Mouse (Mus musculus): ENCODE data around the gene Foxp2.
A peak's percentile ranks its signal among the peaks of the same experiment; 100 is the strongest.

Foxp2 gene

DNA sequence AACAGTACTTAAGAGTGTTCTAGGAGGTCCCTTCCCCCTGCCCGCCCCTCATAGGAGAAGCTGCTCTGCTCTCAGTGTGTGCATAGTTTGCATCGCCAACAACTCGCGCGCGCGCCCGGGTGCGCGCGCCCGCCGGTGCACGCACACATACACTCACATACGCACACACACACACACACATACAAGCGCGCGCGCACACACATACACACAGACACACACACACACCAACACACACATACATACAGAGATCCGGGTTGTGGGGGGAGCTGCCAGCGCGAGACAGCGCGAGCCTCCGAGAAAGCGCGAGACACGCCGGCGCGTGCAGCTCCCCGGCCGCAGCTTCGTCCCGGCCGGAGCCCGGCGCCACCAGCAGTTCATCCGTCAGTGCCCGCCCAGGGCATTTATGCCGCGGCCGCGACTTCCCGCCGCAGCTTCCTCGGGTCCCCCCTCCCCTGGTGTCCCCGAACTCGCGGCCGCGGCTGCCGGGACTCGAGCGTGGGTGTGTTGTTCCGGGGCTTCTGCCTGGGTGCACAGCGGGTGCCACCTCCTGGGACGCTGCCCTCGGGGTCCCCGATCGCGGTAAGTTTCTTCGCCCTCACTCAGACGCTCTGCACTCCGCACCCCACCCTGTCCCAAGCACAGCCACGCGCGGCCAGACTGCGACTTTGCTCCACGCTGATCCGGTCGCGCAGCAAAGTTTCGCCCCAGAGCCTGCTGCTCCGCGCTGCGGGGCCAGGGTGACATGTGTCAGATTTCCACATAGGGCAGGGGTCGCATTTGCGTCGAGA lies at the start of gene Foxp2:
TSS of gene Foxp2 (plus strand) at position 167 of the 788 bp plus-strand sequence.
- DNase-seq (ENCODE audit: low spot score) = no peak

DNA sequence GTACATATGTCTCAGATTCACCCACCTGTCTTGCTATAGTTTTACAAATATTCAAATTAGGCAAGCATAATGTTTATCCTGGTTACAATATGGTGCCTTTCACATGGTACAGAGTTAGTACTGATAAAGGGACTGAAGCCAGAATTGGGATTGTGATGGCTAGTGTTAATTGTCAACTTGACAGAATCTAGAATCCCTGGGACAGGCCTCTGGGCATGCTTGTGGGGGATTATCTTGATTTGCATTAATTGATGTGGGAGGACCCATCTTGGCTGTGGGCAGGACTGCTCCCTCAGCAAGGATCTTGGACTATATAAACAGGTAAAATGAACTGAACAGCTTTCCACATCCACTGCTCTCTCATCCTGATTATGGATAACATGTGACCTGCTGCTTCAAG lies 15.9 kb upstream of the Foxp2 start:
- DNase-seq (ENCODE audit: low spot score) = no peak

- no peak for DNase-seq (ENCODE audit: low spot score)
Observed at GRCm38 (mm10) chr6:14897028-14897427, 4.1 kb upstream of the Foxp2 start.

GRCm38 (mm10) chr6:14898096-14898855 lies 2.9 kb upstream of the Foxp2 start:
- no peak for DNase-seq (ENCODE audit: low spot score)

- DNase-seq (ENCODE audit: low spot score) = no peak
Observed at GRCm38 (mm10) chr6:14899021-14899610, 2.0 kb upstream of the Foxp2 start.

GRCm38 (mm10) chr6:14899936-14900578 lies 1.1 kb upstream of the Foxp2 start:
- no peak for DNase-seq (ENCODE audit: low spot score)

- peak; percentile 31 for DNase-seq (ENCODE audit: low spot score)
Observed at GRCm38 (mm10) chr6:14900579-14901021, 549 bp upstream of the Foxp2 start.

GRCm38 (mm10) chr6:14901971-14902670 lies 972 bp downstream of the Foxp2 start:
- DNase-seq (ENCODE audit: low spot score) = no peak

GRCm38 (mm10) chr6:14903271-14903965 lies 2.3 kb downstream of the Foxp2 start:
- no peak for DNase-seq (ENCODE audit: low spot score)

DNA sequence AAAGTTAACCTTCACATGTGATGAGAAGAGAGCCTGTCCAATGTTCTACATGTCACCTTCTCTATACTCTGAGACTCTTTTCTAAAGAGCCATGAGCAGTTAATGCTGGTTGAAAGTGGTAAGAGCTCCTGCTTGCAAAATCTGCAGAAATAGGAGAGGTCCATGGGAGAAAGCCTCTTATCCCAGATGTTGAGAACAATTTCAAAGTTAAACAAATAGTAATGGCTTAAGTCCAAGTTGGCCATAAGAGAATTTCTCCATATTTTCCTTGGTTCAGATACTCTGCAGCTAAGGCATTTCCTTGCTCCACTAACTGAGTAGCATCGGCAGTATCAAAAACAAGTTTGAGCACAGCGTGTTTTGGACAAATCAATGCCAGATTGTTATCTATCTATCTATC lies 13.9 kb downstream of the Foxp2 start:
- no peak for DNase-seq (ENCODE audit: low spot score)

DNA sequence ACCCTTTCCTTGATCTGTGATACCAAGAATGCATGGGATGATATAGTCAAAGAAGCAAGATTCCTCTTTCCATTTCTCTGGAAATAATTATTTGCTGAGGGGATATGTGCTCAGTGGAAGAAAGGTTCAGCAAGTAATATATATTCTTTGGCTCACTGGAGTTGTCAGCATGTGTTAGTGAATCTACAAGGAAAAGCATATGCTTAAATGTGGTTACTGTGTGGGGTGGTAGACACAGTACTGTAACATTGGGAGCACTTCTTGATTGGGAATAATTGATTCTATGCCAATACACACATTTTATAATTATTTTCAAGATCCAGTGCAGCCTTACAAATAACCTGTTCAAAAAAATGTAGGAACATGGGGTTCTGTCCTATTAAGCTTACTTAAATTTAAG lies 21.6 kb downstream of the Foxp2 start:
- no peak for DNase-seq (ENCODE audit: low spot score)

- DNase-seq (ENCODE audit: low spot score) = no peak
Observed at GRCm38 (mm10) chr6:14924976-14925489, 23.9 kb downstream of the Foxp2 start.

- DNase-seq (ENCODE audit: low spot score) = no peak
Observed at GRCm38 (mm10) chr6:14951060-14951459, 49.9 kb downstream of the Foxp2 start.

GRCm38 (mm10) chr6:14952731-14953130 lies 51.6 kb downstream of the Foxp2 start:
- no peak for DNase-seq (ENCODE audit: low spot score)

- DNase-seq (ENCODE audit: low spot score) = no peak
Observed at GRCm38 (mm10) chr6:14977042-14977441, 75.9 kb downstream of the Foxp2 start.

DNA sequence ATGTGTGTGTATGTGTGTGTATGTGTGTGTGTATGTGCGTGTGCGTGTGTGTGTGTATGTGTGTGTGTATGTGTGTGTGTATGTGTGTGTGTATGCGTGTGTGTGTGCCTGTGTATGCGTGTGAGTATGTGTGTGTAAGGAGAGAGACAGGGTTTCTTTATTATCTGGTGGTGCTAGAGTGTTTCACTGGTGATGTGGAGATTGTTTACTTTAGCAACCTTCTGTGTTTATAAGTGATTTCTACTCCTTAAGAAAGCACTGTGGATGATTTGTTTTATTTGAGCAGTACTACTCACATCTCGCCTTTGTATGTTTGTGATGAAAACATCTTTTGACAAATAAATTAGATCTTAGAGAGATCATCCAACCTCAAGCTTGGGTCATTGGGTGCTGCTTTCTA lies 77.1 kb downstream of the Foxp2 start:
- no peak for DNase-seq (ENCODE audit: low spot score)

DNA sequence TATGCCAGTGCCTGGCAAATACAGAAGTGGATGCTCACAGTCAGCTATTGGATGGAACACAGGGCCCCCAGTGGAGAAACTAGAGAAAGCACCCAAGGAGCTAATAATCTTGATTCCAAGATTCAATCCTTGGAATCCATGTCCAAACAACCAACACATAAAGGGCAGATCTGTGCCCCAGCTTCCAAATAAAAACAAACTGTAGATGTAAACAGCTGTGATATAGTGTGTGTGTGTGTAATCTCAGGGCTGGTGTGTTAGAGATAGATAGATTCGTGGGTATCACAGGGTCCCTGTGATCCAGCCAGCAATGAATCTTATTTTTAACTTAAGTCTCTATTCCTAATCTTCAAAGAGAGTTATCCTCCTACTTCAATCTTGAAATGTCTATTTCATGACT lies 107.0 kb downstream of the Foxp2 start:
- DNase-seq (ENCODE audit: low spot score) = no peak

DNA sequence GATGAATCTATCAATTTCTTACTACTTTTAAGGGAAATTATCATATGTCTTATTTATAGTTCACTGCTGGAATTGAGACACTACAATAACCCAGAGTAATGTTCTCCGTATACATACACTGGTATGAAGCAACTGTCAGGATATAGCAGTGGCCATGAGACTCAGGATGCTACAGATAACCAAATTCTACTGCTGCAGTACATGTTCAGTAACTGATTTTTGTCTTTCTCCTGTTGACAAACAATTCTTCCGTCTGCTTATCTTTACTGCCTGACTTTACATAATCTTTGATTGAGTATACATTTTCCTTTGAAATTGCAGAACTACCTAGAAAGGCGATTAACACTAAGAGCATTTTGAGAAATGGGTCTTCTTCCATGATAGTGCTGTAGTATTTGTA lies 127.3 kb downstream of the Foxp2 start:
- DNase-seq (ENCODE audit: low spot score) = no peak

DNA sequence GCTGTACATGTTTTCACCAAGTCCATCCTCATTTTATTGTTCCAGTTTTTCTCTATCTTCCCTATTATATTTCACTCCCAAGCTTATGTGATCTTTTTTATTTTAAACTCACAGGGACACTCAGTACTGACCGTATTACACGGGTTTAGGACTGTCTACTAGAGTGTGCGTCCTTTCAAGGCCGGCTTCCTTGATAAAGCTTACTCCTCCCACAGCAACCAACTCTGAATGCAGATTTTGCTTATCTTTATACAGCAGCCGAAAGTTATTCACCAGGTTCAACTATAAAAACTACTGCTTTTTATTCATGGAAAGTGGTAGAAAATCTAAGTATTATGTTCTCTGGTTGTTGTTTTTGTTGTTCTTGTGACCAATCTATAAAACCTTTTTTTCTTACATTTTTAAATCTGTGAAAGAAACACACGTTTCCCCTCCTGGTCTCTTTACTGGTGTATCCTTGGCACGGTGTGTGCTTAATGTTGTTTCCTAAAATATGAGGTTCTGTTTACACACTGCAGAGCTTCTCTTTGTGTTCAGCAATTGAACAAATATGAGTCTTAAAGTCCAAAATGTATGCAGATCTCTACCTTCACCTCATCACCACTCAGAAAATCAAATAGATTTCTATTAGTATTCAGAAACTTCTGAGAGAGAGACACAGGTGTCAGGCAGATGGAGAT lies 128.4 kb downstream of the Foxp2 start:
- DNase-seq (ENCODE audit: low spot score) = no peak

- DNase-seq (ENCODE audit: low spot score) = no peak
Observed at GRCm38 (mm10) chr6:15063246-15063645, 162.1 kb downstream of the Foxp2 start.

Measured in ovary, postnatal 10 days (tissue).